In the genomic region with DNA sequence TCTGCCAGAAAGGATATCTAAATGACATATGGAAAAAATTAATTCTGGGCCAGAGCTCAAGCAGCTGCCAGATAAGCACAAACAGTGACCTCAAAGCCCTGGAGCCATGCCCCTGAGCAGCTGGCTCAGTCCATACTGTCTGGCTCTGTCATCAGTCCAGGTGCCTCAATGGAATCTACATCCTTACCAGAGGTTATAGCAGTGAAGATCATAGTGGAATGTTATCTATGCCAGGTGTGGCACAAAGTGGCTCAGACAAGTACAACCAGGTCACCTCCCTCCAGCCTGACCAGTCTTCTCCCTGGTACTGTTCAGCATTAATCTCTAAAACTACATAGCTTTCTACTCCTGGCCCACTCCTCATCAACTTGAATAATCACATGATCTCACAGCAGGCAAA, we compare ENCODE assay signal across 10 mouse cellular contexts.
DNase-seq lines count a peak whose midpoint lies in the region; ATAC-seq lines count a peak whose summit lies in the region.
"Had no signal": no experiment of that assay in that cellular context is flagged by ENCODE, and none has a peak within 500 bp of the region (broad histone marks: within the 10 kb centered on the region; RNA-seq: fewer than 3 reads in every experiment).

No protein-coding gene starts in this region.

- H3K27me3 ChIP-seq in embryonic facial prominence, embryonic 11.5 days (ENCODE audit: control insufficient read depth, insufficient read depth, low read length) = no peaks in the 10 kb centered on the region
- H3K27me3 ChIP-seq in embryonic facial prominence, embryonic 10.5 days (replicated peaks; ENCODE audit: low read depth, poor library complexity, severe bottlenecking) = no peaks in the 10 kb centered on the region
- H3K27me3 ChIP-seq in midbrain, embryonic 11.5 days (ENCODE audit: control insufficient read depth, insufficient read depth, low read length) = no peaks in the 10 kb centered on the region
- no peaks in the 10 kb centered on the region for H3K27me3 ChIP-seq in midbrain, embryonic 16.5 days (ENCODE audit: control insufficient read depth, insufficient read depth, low read depth, low read length)
- no peaks in the 10 kb centered on the region for H3K27me3 ChIP-seq in limb, embryonic 15.5 days
- no peaks in the 10 kb centered on the region for H3K27me3 ChIP-seq in stomach, embryonic 15.5 days (replicated peaks)

- H3K9ac ChIP-seq in embryonic facial prominence, embryonic 11.5 days (replicated peaks; ENCODE audit: low read length) = no peak overlapping the region
- H3K9ac ChIP-seq in midbrain, embryonic 11.5 days (ENCODE audit: low read length) = no peak overlapping the region
- H3K9ac ChIP-seq in midbrain, embryonic 16.5 days (ENCODE audit: low read depth, low read length) = no peak overlapping the region
- no peak overlapping the region for H3K9ac ChIP-seq in limb, embryonic 15.5 days
- no peak overlapping the region for H3K9ac ChIP-seq in stomach, embryonic 15.5 days

- H3K4me3 ChIP-seq in embryonic facial prominence, embryonic 11.5 days (ENCODE audit: low read depth, low read length) = no peak overlapping the region
- H3K4me3 ChIP-seq in embryonic facial prominence, embryonic 10.5 days = no peak overlapping the region
- H3K4me3 ChIP-seq in midbrain, embryonic 11.5 days (ENCODE audit: low read depth, low read length) = no peak overlapping the region
- no peak overlapping the region for H3K4me3 ChIP-seq in midbrain, embryonic 16.5 days (ENCODE audit: low read depth, low read length)
- H3K4me3 ChIP-seq in limb, embryonic 15.5 days = no peak overlapping the region
- no peak overlapping the region for H3K4me3 ChIP-seq in stomach, embryonic 15.5 days (replicated peaks)

- no peaks in the 10 kb centered on the region for H3K36me3 ChIP-seq in embryonic facial prominence, embryonic 11.5 days (replicated peaks; ENCODE audit: control insufficient read depth, insufficient read depth, low read depth, low read length)
- no peaks in the 10 kb centered on the region for H3K36me3 ChIP-seq in embryonic facial prominence, embryonic 10.5 days (replicated peaks)
- no peaks in the 10 kb centered on the region for H3K36me3 ChIP-seq in midbrain, embryonic 11.5 days (ENCODE audit: control insufficient read depth, insufficient read depth, low read length)
- H3K36me3 ChIP-seq in midbrain, embryonic 16.5 days (ENCODE audit: control insufficient read depth, insufficient read depth, low read length) = no peaks in the 10 kb centered on the region
- no peaks in the 10 kb centered on the region for H3K36me3 ChIP-seq in limb, embryonic 15.5 days
- no peaks in the 10 kb centered on the region for H3K36me3 ChIP-seq in stomach, embryonic 15.5 days

- H3K9me3 ChIP-seq in embryonic facial prominence, embryonic 11.5 days (replicated peaks; ENCODE audit: control insufficient read depth, low read length) = peaks cover 3% of the 10 kb centered on the region; the same call in 1 of the 2 replicates
- H3K9me3 ChIP-seq in embryonic facial prominence, embryonic 10.5 days = peaks cover 55% of the 10 kb centered on the region
- H3K9me3 ChIP-seq in midbrain, embryonic 11.5 days (ENCODE audit: control insufficient read depth, low read length) = peaks cover 5% of the 10 kb centered on the region; the same call in 1 of the 2 replicates
- peaks cover 17% of the 10 kb centered on the region for H3K9me3 ChIP-seq in midbrain, embryonic 16.5 days (replicated peaks; ENCODE audit: control insufficient read depth, low read length, poor library complexity, severe bottlenecking)
- H3K9me3 ChIP-seq in limb, embryonic 15.5 days = peaks cover 17% of the 10 kb centered on the region; the same call in 1 of the 2 replicates
- no peaks in the 10 kb centered on the region for H3K9me3 ChIP-seq in stomach, embryonic 15.5 days

- no peak overlapping the region for H3K27ac ChIP-seq in embryonic facial prominence, embryonic 11.5 days (replicated peaks; ENCODE audit: low read depth, low read length)
- no peak overlapping the region for H3K27ac ChIP-seq in embryonic facial prominence, embryonic 10.5 days (replicated peaks)
- no peak overlapping the region for H3K27ac ChIP-seq in midbrain, embryonic 11.5 days (ENCODE audit: low read depth, low read length)
- no peak overlapping the region for H3K27ac ChIP-seq in midbrain, embryonic 16.5 days (ENCODE audit: low read length)
- H3K27ac ChIP-seq in limb, embryonic 15.5 days = no peak overlapping the region
- H3K27ac ChIP-seq in stomach, embryonic 15.5 days = no peak overlapping the region

- peak; percentile 73 for ATAC-seq in embryonic facial prominence, embryonic 11.5 days (replicated peaks; ENCODE audit: insufficient number of reproducible peaks, low FRiP score, low TSS enrichment, low read depth)
- ATAC-seq in midbrain, embryonic 11.5 days (ENCODE audit: low FRiP score) = peak; percentile 71
- ATAC-seq in midbrain, embryonic 16.5 days = no peak
- ATAC-seq in limb, embryonic 15.5 days (ENCODE audit: insufficient number of reproducible peaks, low FRiP score, low TSS enrichment, low read depth) = peak; percentile 61
- ATAC-seq in stomach, embryonic 15.5 days (ENCODE audit: insufficient read depth, low FRiP score, low read depth) = peak; percentile 47; the same call in 1 of the 2 replicates
- ATAC-seq in cerebellum, adult (ENCODE audit: insufficient number of reproducible peaks, low FRiP score, low TSS enrichment) = no peak

- no peak overlapping the region for H3K4me2 ChIP-seq in embryonic facial prominence, embryonic 11.5 days (ENCODE audit: low read depth, low read length)
- no peak overlapping the region for H3K4me2 ChIP-seq in midbrain, embryonic 11.5 days
- no peak overlapping the region for H3K4me2 ChIP-seq in midbrain, embryonic 16.5 days (ENCODE audit: low read length)
- no peak overlapping the region for H3K4me2 ChIP-seq in limb, embryonic 15.5 days
- H3K4me2 ChIP-seq in stomach, embryonic 15.5 days = no peak overlapping the region

- no peak for DNase-seq in embryonic facial prominence, embryonic 11.5 days (ENCODE audit: low spot score)
- DNase-seq in embryonic facial prominence, embryonic 10.5 days (ENCODE audit: low spot score) = no peak
- no peak for DNase-seq in midbrain, embryonic 11.5 days (ENCODE audit: low spot score, missing footprints)
- no peak for DNase-seq in embryo, embryonic 10 days (ENCODE audit: low spot score)
- DNase-seq: cerebellum, adult 11-12 months; right cerebral cortex, postnatal 14 days had no signal

- no peaks in the 10 kb centered on the region for H3K4me1 ChIP-seq in embryonic facial prominence, embryonic 11.5 days (ENCODE audit: control insufficient read depth, insufficient read depth, low read length)
- no peaks in the 10 kb centered on the region for H3K4me1 ChIP-seq in embryonic facial prominence, embryonic 10.5 days
- no peaks in the 10 kb centered on the region for H3K4me1 ChIP-seq in midbrain, embryonic 11.5 days (ENCODE audit: control insufficient read depth, insufficient read depth, low read length)
- H3K4me1 ChIP-seq in midbrain, embryonic 16.5 days (ENCODE audit: control insufficient read depth, insufficient read depth, low read length) = no peaks in the 10 kb centered on the region
- H3K4me1 ChIP-seq in limb, embryonic 15.5 days = no peaks in the 10 kb centered on the region
- no peaks in the 10 kb centered on the region for H3K4me1 ChIP-seq in stomach, embryonic 15.5 days

Comparison
In these comparisons a context has a peak if more than half of its experiments do, and no peak if none do; other contexts are left out.
1. ATAC-seq: peak in embryonic facial prominence, embryonic 11.5 days (single experiment), midbrain, embryonic 11.5 days (single experiment), limb, embryonic 15.5 days (single experiment) and stomach, embryonic 15.5 days (single experiment); none in midbrain, embryonic 16.5 days (single experiment) and cerebellum, adult (single experiment).